Mouse (Mus musculus) erythroblast, embryonic 14.5 days (primary cell): ENCODE results near the gene Ppig.

ENCODE experiments used
- GATA1 ChIP-seq: IDR thresholded peaks from 2 replicates; pipeline ENCODE4 v1.6.1; 2012; ENCODE audit warnings: low read length, inconsistent platforms, mixed read lengths
- TAL1 ChIP-seq: IDR thresholded peaks from 3 replicates; pipeline ENCODE4 v1.6.1; 2012; ENCODE audit warnings: low read length, inconsistent platforms, mixed read lengths

GRCm38 (mm10) chr2:69722273-69722649, at the start of gene Ppig:
- TF ChIP-seq GATA1 (no peak), TAL1 (no peak)
